Mouse (Mus musculus) forebrain, embryonic 14.5 days (tissue): ENCODE results near the gene 4930568D16Rik. TPM values are rescaled to one million over a fixed set of nuclear protein-coding genes. Genes with fewer than 3 reads are reported as not detected.

ENCODE experiments used
- ATAC-seq: fragments of 200-750 bp; cut with Nextera tagmentation; 2 replicates; pipeline ENCODE4 v1.8.0; 2017; ENCODE audit warnings: mild to moderate bottlenecking, moderate library complexity
- DNase-seq: peaks from one replicate; pipeline ENCODE4 v3.0.0-alpha.2; 2015; ENCODE audit warnings: low spot score
- H3K27ac ChIP-seq: fragments of 300-500 bp; sonication (generic); 2 replicates; pipeline ENCODE4 v1.5.1; 2014; ENCODE audit warnings: low read depth, mild to moderate bottlenecking, control low read depth, low read length, moderate library complexity
- H3K27me3 ChIP-seq: fragments of 300-500 bp; sonication (generic); replicated peaks from 2 replicates; pipeline ENCODE4 v1.6.1; 2014; ENCODE audit warnings: low read length, control low read depth, mixed read lengths; ENCODE audit not compliant: control insufficient read depth, insufficient read depth
- H3K36me3 ChIP-seq: fragments of 300-500 bp; sonication (generic); 2 replicates; pipeline ENCODE4 v1.6.1; 2014; ENCODE audit warnings: low read length, control low read depth; ENCODE audit not compliant: control insufficient read depth, insufficient read depth
- H3K4me1 ChIP-seq: fragments of 300-500 bp; sonication (generic); 2 replicates; pipeline ENCODE4 v1.6.1; 2014; ENCODE audit warnings: antibody characterized with exemption, low read length, control low read depth; ENCODE audit not compliant: control insufficient read depth, insufficient read depth
- H3K4me2 ChIP-seq: fragments of 300-500 bp; sonication (generic); 2 replicates; pipeline ENCODE4 v1.6.1; 2014; ENCODE audit warnings: mild to moderate bottlenecking, control low read depth, low read length
- H3K4me3 ChIP-seq: fragments of 300-500 bp; sonication (generic); 2 replicates; pipeline ENCODE4 v1.5.1; 2014; ENCODE audit warnings: low read depth, low read length, control low read depth
- H3K9ac ChIP-seq: fragments of 300-500 bp; sonication (generic); 2 replicates; pipeline ENCODE4 v1.6.1; 2014; ENCODE audit warnings: mild to moderate bottlenecking, low read length, control low read depth, moderate library complexity
- H3K9me3 ChIP-seq: fragments of 300-500 bp; sonication (generic); replicated peaks from 2 replicates; pipeline ENCODE4 v1.6.1; 2016; ENCODE audit warnings: low read length, control low read depth, mixed read lengths; ENCODE audit not compliant: control insufficient read depth
- WGBS: fragments of 180-500 bp; shearing (Covaris S2); extraction: QIAGEN DNeasy Blood & Tissue Kit; methylation state at CpG from one replicate; pipeline ENCODE4 v1.1.7; 2014; 5-methylcytosine and 5-hydroxymethylcytosine counted together
- polyA plus RNA-seq: library from polyadenylated mRNA; unstranded; fragments of >200 nt; fragmentation: Nextera tagmentation; extraction: Ambion mirVana; gene quantifications from 2 replicates; pipeline ENCODE4 v1.2.1, GENCODE M21; 2014

Gene 4930568D16Rik
- not detected in 2 replicates for polyA plus RNA-seq

DNA sequence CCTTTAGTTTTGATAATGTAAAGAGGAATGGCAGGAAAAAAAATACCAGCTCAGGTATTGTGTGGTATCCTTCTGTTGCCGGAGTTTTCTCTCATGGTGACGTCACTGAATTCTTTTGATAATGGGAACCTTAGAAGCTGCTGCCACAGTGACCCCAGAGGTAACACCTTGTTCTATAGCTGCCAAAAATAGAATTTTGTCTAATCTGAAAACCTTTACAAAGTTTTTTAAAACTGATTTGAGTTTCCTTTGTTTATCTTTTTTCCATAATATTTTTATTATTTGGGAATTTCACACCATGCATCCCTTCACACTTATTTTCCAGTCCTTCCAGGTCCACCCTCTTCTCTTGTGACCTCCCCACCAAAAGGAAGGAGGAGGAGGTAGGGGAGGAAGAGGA, at the start of gene 4930568D16Rik:
Gene 4930568D16Rik (minus strand): TSS at position 101 of the 400 bp plus-strand sequence.
- Histone ChIP-seq H3K27me3 (no peaks in the 10 kb centered on the region), H3K27ac (no peak within 1 kb of the TSS), H3K36me3 (no peaks in the 10 kb centered on the region), H3K9ac (no peak within 1 kb of the TSS), H3K4me3 (no peak within 1 kb of the TSS), H3K4me2 (no peak within 1 kb of the TSS), H3K4me1 (no peaks in the 10 kb centered on the region), H3K9me3 (no peaks in the 10 kb centered on the region)
- no peak for DNase-seq
- WGBS, result 75% methylated on average over 2 of the region's 2 CpGs
- ATAC-seq, result no peak

DNA sequence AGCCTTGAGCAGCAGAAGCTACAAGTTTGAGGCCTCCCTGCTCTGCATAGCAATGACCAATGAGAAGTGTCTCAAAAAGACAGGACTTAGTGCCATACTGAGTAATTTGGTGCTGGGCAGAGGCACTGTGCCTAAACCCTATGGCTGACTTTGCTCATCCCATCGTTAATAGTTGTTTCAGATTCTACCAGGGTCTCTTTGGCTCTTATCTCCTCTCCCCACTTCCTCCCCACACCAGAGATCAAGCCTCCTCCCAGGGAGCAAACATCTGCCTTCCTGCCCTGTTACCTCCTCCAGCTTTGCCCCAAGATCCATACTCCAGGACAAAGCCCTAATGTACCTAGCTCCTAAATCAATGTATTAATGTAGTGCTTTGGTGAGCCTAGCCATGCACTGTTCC, 49.7 kb upstream of the 4930568D16Rik start:
- Histone ChIP-seq H3K4me2 (no peak overlapping the region), H3K27ac (no peak overlapping the region), H3K9ac (no peak overlapping the region), H3K9me3 (no peaks in the 10 kb centered on the region; the same call in 1 of the 2 replicates), H3K27me3 (no peaks in the 10 kb centered on the region), H3K4me1 (no peaks in the 10 kb centered on the region), H3K4me3 (no peak overlapping the region), H3K36me3 (no peaks in the 10 kb centered on the region)
- WGBS, result 80% methylated on average over 1 of the region's 1 CpGs
- DNase-seq (no peak), ATAC-seq (no peak)

DNA sequence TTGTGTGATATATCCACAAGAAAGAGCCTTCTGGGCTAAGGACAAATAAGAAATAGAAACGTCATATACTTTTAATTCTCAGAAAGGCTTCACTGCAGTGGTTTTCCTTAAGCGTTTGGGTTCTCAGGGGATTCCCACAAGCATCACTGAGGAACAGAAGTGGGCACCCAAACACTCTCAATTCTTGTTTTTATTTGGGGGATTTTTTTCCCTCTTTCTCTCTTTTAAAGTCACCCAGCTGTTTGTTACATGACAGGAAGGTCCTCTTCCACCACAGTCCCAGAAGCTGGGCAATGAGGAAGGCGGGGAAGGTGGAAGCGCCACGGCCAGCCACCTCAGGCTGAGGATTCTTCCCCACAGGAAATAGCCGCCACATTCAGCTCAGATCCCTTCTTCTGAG, 48.9 kb upstream of the 4930568D16Rik start:
- 89% methylated on average over 6 of the region's 6 CpGs for WGBS
- Histone ChIP-seq H3K4me3 (no peak overlapping the region), H3K27me3 (no peaks in the 10 kb centered on the region), H3K4me2 (no peak overlapping the region), H3K36me3 (no peaks in the 10 kb centered on the region), H3K27ac (no peak overlapping the region), H3K4me1 (no peaks in the 10 kb centered on the region), H3K9me3 (no peaks in the 10 kb centered on the region; the same call in 1 of the 2 replicates), H3K9ac (no peak overlapping the region)
- ATAC-seq, result no peak
- no peak for DNase-seq

DNA sequence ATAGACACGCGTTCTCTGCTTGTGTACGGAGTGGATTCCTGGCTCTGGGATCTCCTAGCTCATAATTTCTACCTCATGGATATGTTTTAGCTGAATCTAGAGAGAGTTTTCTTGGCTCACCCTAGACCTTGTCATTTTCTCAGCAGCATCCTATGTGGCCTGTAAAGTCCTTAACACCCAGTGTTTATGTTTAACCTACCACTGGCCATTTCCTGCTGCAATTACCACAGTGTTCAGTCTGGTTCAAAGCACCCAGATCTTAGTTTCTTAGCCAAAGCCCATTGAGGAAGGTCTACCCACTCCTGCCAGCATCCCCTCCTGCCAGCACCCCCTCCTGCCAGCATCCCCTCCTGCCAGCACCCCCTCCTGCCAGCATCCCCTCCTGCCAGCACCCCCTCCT, 45.3 kb upstream of the 4930568D16Rik start:
- no peak overlapping the region for H3K9ac ChIP-seq
- H3K4me3 ChIP-seq, result no peak overlapping the region
- no peaks in the 10 kb centered on the region for H3K27me3 ChIP-seq
- no peak overlapping the region for H3K4me2 ChIP-seq
- H3K36me3 ChIP-seq, result no peaks in the 10 kb centered on the region
- ATAC-seq (no peak), DNase-seq (no peak)
- 86% methylated on average over 3 of the region's 3 CpGs for WGBS
- H3K27ac ChIP-seq, result no peak overlapping the region
- H3K4me1 ChIP-seq, result no peaks in the 10 kb centered on the region
- no peaks in the 10 kb centered on the region for H3K9me3 ChIP-seq

DNA sequence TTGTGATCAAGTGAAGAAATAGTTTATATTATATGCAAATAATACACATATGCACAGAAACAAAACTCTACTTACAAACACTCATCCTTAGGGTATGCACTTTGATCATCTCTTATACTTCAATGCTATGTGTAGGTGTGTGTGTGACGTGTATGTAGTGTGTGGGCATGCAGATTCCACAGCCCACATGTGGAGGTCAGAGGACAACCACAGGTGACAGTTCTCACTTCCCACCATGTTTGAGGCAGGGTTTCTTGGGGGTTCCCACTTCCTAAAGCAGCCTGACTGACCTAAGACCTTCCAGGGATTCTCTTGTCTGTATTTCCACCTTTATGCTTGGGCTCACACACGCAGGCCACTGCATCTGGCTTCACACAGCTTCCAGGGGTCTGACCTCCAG, 44.7 kb upstream of the 4930568D16Rik start:
- no peak overlapping the region for H3K9ac ChIP-seq
- DNase-seq (no peak), ATAC-seq (no peak)
- no peak overlapping the region for H3K4me3 ChIP-seq
- no peaks in the 10 kb centered on the region for H3K4me1 ChIP-seq
- H3K27me3 ChIP-seq, result no peaks in the 10 kb centered on the region
- H3K9me3 ChIP-seq, result no peaks in the 10 kb centered on the region
- no peaks in the 10 kb centered on the region for H3K36me3 ChIP-seq
- no peak overlapping the region for H3K4me2 ChIP-seq
- no peak overlapping the region for H3K27ac ChIP-seq
- WGBS, result 78% methylated on average over 2 of the region's 2 CpGs

DNA sequence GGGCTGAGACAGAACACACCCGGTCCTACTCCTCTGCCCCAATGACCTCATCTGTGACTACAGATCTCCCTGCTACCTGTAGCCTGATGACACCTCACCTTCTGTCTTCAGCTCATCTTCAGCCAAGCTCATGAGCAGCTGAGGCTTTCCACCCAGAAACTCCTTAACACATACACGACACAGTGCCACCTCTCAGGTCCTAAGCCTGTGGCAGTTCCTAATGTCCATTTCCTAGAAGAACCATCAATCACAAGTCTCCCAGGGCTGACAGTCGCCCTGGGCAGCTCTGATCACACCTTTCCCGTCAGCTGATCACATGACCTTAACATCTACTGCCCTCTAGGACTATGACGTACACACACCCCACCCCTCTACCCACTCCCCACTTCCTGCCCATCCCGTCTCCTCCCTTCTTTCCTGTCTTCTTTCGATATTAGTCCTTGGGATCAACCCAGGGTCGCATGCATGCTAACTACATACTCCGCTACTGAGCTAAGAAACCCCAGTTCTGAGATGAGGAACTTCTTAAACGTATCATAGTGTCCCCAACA, 44.2 kb upstream of the 4930568D16Rik start:
- Histone ChIP-seq H3K27me3 (no peaks in the 10 kb centered on the region), H3K4me2 (no peak overlapping the region), H3K27ac (no peak overlapping the region), H3K4me3 (no peak overlapping the region), H3K9ac (no peak overlapping the region), H3K9me3 (no peaks in the 10 kb centered on the region), H3K36me3 (no peaks in the 10 kb centered on the region), H3K4me1 (no peaks in the 10 kb centered on the region)
- ATAC-seq (no peak), DNase-seq (no peak)
- WGBS, result 83% methylated on average over 10 of the region's 10 CpGs

DNA sequence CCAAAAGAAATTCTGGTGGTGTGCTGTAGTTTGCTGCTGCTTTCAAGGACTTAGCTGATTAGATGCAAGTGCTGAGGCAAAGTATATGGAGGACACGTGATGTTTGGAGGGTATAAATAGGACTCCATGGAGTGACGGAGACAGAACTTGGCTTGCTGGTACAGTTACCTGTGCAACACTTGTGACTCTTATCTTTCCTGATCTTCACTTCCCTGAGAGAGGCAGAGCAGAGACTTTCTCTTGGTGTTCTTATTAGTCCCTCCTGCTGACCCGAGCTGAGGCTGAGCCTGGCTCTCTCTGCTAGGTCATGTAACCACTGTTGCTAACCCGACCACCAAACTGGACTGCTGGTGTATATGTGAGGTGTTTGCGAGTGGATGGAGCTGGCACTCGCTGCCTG, 41.9 kb upstream of the 4930568D16Rik start:
- H3K36me3 ChIP-seq, result no peaks in the 10 kb centered on the region
- no peaks in the 10 kb centered on the region for H3K4me1 ChIP-seq
- no peaks in the 10 kb centered on the region for H3K27me3 ChIP-seq
- no peak overlapping the region for H3K27ac ChIP-seq
- no peak overlapping the region for H3K4me3 ChIP-seq
- 86% methylated on average over 6 of the region's 6 CpGs for WGBS
- H3K4me2 ChIP-seq, result no peak overlapping the region
- ATAC-seq (no peak), DNase-seq (no peak)
- H3K9me3 ChIP-seq, result no peaks in the 10 kb centered on the region
- no peak overlapping the region for H3K9ac ChIP-seq

DNA sequence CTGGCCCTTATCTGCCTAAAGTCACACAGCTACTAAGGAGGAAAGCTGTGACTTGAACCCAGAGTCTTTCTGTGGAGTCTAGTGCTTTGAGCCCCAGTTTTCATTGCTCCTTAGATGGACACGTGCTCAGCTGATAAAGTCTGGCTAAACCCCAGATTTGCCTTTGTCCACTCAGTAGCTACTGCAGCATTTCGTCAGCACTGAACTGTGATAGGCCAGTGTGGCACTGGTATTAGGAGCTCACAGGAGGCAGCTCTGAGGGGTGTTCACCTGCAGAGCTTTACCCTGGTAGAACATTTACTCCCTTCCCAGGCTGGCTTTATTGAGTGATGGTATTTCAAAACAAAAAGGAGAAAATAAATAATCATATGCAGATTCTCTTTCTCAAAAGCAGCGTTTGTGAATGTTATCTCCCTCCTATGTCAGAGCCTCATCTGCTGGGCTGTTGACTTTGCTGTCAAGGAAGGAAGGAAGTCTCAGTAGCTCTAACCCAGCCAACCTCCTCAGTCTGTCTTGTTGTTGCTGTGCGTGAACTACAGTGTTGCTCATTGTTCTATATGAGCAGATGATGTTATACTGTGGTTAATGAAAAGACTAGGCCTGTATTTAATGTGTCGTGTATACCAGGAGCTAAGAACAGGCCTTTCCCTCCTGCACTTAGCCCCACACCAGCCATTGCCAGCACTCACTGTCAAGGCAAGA, 41.0 kb upstream of the 4930568D16Rik start:
- no peak for ATAC-seq
- H3K9me3 ChIP-seq, result no peaks in the 10 kb centered on the region
- no peak for DNase-seq
- no peak overlapping the region for H3K4me3 ChIP-seq
- no peaks in the 10 kb centered on the region for H3K4me1 ChIP-seq
- no peak overlapping the region for H3K4me2 ChIP-seq
- no peak overlapping the region for H3K27ac ChIP-seq
- no peak overlapping the region for H3K9ac ChIP-seq
- no peaks in the 10 kb centered on the region for H3K36me3 ChIP-seq
- WGBS, result 80% methylated on average over 5 of the region's 5 CpGs
- no peaks in the 10 kb centered on the region for H3K27me3 ChIP-seq

DNA sequence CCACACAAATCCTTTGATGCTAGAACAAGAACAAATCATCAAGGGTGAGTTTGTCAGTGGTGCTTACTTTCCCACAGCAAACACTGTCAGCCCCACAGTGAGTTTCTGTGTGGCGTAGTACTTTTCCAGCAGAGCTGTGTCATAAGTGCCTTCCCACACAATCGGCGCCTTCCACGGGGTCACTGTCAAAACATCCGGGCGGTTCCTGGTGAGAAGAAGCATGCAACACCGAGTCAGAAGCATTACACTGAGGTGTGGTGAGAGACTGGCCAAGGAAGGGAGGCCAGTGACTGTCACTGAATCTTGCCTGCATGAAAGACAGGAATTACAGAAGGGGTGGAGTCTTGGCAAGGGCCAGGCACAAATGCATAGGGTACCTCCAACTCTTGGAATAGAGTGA, 40.3 kb upstream of the 4930568D16Rik start:
- ATAC-seq, result no peak
- no peak overlapping the region for H3K27ac ChIP-seq

More for the DNA sequence above, 40.3 kb upstream of the 4930568D16Rik start:
- no peak for DNase-seq
- Histone ChIP-seq H3K4me1 (no peaks in the 10 kb centered on the region), H3K27me3 (no peaks in the 10 kb centered on the region), H3K36me3 (no peaks in the 10 kb centered on the region), H3K4me3 (no peak overlapping the region), H3K9ac (no peak overlapping the region), H3K9me3 (no peaks in the 10 kb centered on the region), H3K4me2 (no peak overlapping the region)
- 79% methylated on average over 7 of the region's 7 CpGs for WGBS
